Comparison of ENCODE assay signal across 8 mouse cellular contexts in the genomic region with DNA sequence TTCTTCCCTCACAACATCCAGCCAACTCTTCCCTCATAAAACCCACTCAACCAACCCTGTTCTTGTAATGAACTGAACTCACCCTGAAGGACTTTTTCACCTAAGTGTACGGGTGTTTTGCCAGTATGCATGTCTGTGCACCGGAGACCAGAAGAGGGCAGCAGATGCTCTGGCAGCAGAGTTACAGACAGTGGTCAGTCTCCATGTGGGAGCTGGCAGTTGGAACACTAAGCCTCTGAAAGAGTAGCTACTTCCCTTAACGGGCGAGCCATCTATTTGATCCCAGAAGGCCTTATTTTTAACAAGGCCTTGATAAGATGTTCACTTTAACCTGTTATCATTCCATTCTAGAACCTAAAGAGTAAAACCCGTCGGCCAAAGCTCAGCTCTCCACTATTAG. TPM values are rescaled to one million over a fixed set of nuclear protein-coding genes. Genes with fewer than 3 reads are reported as not detected.
DNase-seq lines count a peak whose midpoint lies in the region; ATAC-seq lines count a peak whose summit lies in the region.

No protein-coding gene starts in this region.

- no peak for DNase-seq in frontal cortex, postnatal 14 days (ENCODE audit: low spot score in 2 of 2)
- DNase-seq in CD4-positive helper T cell, adult 2 months (ENCODE audit: low read depth, low spot score), result peak; percentile 20
- peak; percentile 46 for DNase-seq in cerebellum, adult 9-11 months
- DNase-seq in kidney, postnatal 14 days, result peak; percentile 71
- DNase-seq in testis, postnatal 10 days (ENCODE audit: low spot score), result peak; percentile 71

- peak; percentile 87 for ATAC-seq in frontal cortex, adult (ENCODE audit: low TSS enrichment)
- ATAC-seq in granulocyte monocyte progenitor cell, adult 5-6 weeks (replicated peaks; ENCODE audit: poor library complexity, severe bottlenecking), result peak; percentile 91
- ATAC-seq in megakaryocyte, adult 5-6 weeks (ENCODE audit: poor library complexity, severe bottlenecking), result peak; percentile 81

RNA-seq across cellular contexts. Expression of a gene that starts 1.4 kb away (rescaled TPM):
- not detected in 2 replicates for total RNA-seq in granulocyte monocyte progenitor cell, adult 5-6 weeks (2014; fragmentation: Nextera tagmentation)
- total RNA-seq in granulocyte monocyte progenitor cell, adult 5-6 weeks (2017), result not detected in 2 replicates
- total RNA-seq in megakaryocyte, adult 5-6 weeks (2015), result 0.33 TPM in 1 of 2 replicates, not detected in the other
- total RNA-seq in megakaryocyte, adult 5-6 weeks (2017), result 0.04 and 0.08 TPM in 2 replicates

RNA-seq across cellular contexts. Expression of a gene that starts 8.2 kb away (rescaled TPM):
- total RNA-seq in granulocyte monocyte progenitor cell, adult 5-6 weeks (2014; fragmentation: Nextera tagmentation), result 97.2 and 123 TPM in 2 replicates
- total RNA-seq in granulocyte monocyte progenitor cell, adult 5-6 weeks (2017), result 118 and 137 TPM in 2 replicates
- total RNA-seq in megakaryocyte, adult 5-6 weeks (2015), result 46.1 and 63.0 TPM in 2 replicates
- total RNA-seq in megakaryocyte, adult 5-6 weeks (2017), result 54.2 and 60.8 TPM in 2 replicates

RNA-seq across cellular contexts. Expression of a gene that starts 39.8 kb away (rescaled TPM):
- total RNA-seq in granulocyte monocyte progenitor cell, adult 5-6 weeks (2014; fragmentation: Nextera tagmentation), result 73.9 and 78.5 TPM in 2 replicates
- total RNA-seq in granulocyte monocyte progenitor cell, adult 5-6 weeks (2017), result 185 and 291 TPM in 2 replicates
- total RNA-seq in megakaryocyte, adult 5-6 weeks (2015), result 47.8 and 56.5 TPM in 2 replicates
- 166 and 238 TPM in 2 replicates for total RNA-seq in megakaryocyte, adult 5-6 weeks (2017)

Comparison
In these comparisons a context has a peak if more than half of its experiments do, and no peak if none do; other contexts are left out.
1. DNase-seq: peak in CD4-positive helper T cell, adult 2 months (single experiment), cerebellum, adult 9-11 months (single experiment), kidney, postnatal 14 days (single experiment) and testis, postnatal 10 days (single experiment); none in frontal cortex, postnatal 14 days (0 of 2).
2. Peak in every context shown above with its lines, with median percentiles within 50 percentile points of each other: ATAC-seq.